Mouse (Mus musculus): ENCODE measurements around the gene Nek4. TPM values are rescaled to one million over a fixed set of nuclear protein-coding genes. Genes with fewer than 3 reads are reported as not detected.

The Nek4 gene
- polyA plus RNA-seq, 1 experiment, result 6.1 TPM

DNA sequence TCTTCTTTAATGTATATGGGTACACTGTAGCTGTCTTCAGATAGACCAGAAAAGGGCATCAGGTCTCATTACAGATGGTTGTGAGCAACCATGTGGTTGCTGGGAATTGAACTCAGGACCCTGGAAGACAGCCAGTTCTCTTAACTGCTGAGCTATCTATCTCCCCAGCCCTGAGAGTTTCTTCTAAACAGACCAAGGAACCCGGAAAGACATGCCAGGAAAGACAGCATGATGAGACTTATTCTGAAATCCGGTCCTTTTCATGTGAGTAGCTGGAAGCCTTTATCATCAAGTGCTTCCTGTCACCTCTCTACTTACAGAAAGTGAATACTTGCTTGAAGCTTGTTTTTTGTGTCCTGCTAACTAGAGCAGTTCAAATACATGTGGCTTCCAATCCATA, 53.4 kb downstream of the Nek4 start:
- H3K4me3 ChIP-seq (ENCODE audit: insufficient read depth, low read length), result no peak overlapping the region
- TF ChIP-seq POLR2A (IDR thresholded peaks at IDR 0.05; ENCODE audit: borderline replicate concordance, low read depth, low read length), result no peak
- no peak for TF ChIP-seq CTCF (IDR thresholded peaks at IDR 0.05; ENCODE audit: low read depth, low read length)
- H3K27ac ChIP-seq (ENCODE audit: insufficient read depth, low read depth, low read length), result no peak overlapping the region
- H3K4me1 ChIP-seq (ENCODE audit: control insufficient read depth, insufficient read depth, low read length), result peaks cover 7% of the 10 kb centered on the region

DNA sequence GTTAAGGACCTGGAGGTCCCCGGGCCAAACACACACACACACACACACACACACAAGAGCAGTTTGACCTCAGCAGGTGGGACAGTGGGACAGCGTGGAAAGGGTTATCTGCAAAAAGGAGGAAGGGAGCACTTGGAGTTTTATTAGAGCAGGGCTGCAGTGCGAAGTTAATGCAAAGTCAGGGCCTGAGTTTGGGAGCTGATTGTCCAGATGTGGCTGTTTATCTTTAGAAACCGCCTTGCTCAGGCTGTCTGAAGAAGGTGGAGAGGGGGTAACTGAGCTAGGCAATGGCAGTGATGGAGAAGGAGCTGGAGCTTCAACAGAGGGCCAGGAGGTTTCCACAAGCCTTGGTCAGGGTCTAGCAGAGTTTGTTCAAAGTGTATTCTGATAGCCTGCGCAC, 55.6 kb downstream of the Nek4 start:
- no peak for TF ChIP-seq POLR2A (IDR thresholded peaks at IDR 0.05; ENCODE audit: borderline replicate concordance, low read depth, low read length)
- no peak for TF ChIP-seq CTCF (IDR thresholded peaks at IDR 0.05; ENCODE audit: low read depth, low read length)
- Histone ChIP-seq H3K4me1 (ENCODE audit: control insufficient read depth, insufficient read depth, low read length) (peaks cover 7% of the 10 kb centered on the region; the same call in 1 of the 2 replicates), H3K4me3 (ENCODE audit: insufficient read depth, low read length) (no peak overlapping the region), H3K27ac (ENCODE audit: insufficient read depth, low read depth, low read length) (no peak overlapping the region)

DNA sequence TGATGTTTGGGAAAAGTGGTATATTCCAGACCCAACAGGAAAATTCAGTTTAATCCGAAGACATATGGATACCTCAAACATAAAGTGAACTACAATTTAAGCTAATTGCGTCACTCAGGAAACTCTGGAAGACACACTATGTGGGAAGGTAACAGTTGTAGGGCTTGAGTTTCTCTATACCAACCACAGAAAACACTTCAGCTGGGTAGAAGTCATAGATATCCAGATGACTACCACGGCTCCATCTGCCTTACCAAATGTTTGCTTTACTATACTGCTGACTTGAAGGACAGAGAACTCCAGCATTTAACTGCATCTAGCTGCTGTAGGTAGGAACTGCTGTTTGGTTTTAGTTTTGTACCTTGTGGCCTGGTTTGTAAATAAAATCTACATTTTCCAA, 60.4 kb downstream of the Nek4 start:
- TF ChIP-seq POLR2A (IDR thresholded peaks at IDR 0.05; ENCODE audit: borderline replicate concordance, low read depth, low read length) (no peak), CTCF (IDR thresholded peaks at IDR 0.05; ENCODE audit: low read depth, low read length) (no peak)
- Histone ChIP-seq H3K4me3 (ENCODE audit: insufficient read depth, low read length) (no peak overlapping the region), H3K4me1 (ENCODE audit: control insufficient read depth, insufficient read depth, low read length) (peaks cover 9% of the 10 kb centered on the region), H3K27ac (ENCODE audit: insufficient read depth, low read depth, low read length) (no peak overlapping the region)

DNA sequence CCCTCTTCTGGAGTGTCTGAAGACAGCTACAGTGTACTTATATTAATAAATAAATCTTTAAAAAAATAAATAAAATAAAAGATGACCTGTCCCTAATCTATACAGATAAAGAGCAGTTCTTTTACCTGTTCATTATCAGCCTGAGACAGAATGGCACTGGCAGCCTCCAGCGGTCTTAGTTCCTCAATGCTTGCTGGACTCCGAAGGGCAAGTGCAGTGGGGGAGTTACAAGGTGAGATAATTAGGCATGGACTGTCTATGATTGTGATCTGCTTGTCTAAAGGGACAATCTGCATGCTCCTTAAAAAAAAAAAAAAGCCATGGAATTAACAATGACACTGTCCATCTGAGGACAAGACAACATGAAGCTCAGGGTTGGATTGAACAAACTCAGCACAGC, 62.8 kb downstream of the Nek4 start:
- H3K4me3 ChIP-seq (ENCODE audit: insufficient read depth, low read length), result no peak overlapping the region
- TF ChIP-seq CTCF (IDR thresholded peaks at IDR 0.05; ENCODE audit: low read depth, low read length), result no peak
- TF ChIP-seq POLR2A (IDR thresholded peaks at IDR 0.05; ENCODE audit: borderline replicate concordance, low read depth, low read length), result no peak
- peaks cover 14% of the 10 kb centered on the region for H3K4me1 ChIP-seq (ENCODE audit: control insufficient read depth, insufficient read depth, low read length)
- H3K27ac ChIP-seq (ENCODE audit: insufficient read depth, low read depth, low read length), result no peak overlapping the region

DNA sequence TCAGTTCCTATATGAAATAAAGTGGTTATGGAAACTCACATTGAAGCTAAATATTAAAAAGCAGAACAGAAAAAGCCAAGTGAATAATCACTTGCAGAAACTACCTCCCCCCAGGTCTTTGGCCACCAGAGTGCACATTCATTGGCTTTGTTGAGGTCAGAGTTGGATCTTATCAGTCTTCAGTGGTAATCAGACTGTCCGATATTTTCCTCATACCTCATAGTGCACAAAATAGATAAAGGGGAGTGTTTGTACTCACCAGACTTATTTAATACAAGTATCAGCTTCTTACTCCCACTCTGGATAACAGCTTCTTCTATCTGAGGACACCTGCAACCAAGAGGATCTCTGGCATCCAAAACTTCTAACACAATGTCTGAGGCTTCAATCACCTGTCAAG, 64.9 kb downstream of the Nek4 start:
- peaks cover 14% of the 10 kb centered on the region for H3K4me1 ChIP-seq (ENCODE audit: control insufficient read depth, insufficient read depth, low read length)
- no peak for TF ChIP-seq POLR2A (IDR thresholded peaks at IDR 0.05; ENCODE audit: borderline replicate concordance, low read depth, low read length)
- no peak overlapping the region for H3K27ac ChIP-seq (ENCODE audit: insufficient read depth, low read depth, low read length)
- H3K4me3 ChIP-seq (ENCODE audit: insufficient read depth, low read length), result no peak overlapping the region

DNA sequence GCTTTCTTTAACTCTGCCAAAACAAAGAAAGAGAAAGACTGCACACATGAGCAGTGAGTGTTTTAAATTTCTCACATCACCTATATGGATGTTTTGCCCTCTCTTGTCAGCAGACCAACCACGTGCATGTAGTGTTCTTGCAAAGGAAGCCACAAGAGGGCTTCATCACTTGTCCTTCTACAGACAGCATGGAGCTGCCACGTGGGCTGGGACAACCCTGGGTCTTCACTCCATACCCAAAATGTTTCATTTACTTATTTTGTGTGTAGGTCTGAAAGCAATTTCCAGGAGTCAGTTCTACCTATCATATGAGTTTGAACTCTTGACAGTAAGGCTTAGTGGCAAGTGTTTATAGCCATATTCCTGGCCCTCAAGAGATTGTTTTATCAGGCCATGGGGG, 66.7 kb downstream of the Nek4 start:
- H3K4me1 ChIP-seq (ENCODE audit: control insufficient read depth, insufficient read depth, low read length), result peaks cover 23% of the 10 kb centered on the region
- H3K27ac ChIP-seq (ENCODE audit: insufficient read depth, low read depth, low read length), result peak overlapping the region; percentile 84
- TF ChIP-seq CTCF (IDR thresholded peaks at IDR 0.05; ENCODE audit: low read depth, low read length), result no peak
- TF ChIP-seq POLR2A (IDR thresholded peaks at IDR 0.05; ENCODE audit: borderline replicate concordance, low read depth, low read length), result no peak
- peak overlapping the region; percentile 99 for H3K4me3 ChIP-seq (ENCODE audit: insufficient read depth, low read length)

DNA sequence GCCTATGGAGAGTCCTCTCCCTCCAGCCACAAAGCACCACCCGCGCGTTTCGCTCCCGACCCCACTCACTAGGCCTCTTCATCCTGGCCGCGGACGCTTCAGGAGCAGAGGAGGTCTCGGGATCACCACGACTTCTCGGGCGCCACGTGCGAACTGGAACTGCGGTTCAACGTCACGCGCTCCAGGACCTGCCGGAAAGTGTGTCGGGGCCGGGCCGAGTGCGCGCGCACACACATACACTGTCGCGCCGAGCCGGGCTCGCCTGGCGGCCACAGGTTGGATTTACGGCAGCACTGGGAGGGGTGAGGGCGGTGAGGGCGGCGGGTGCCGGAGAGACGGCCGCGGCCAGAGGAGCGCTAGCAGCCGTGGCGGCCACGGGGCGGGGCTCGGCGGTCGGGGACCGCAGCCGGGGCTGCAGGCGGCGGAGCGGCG, 67.7 kb downstream of the Nek4 start, which contains the start of the genes Pbrm1 and Gnl3:
TSS of gene Pbrm1 (plus strand) at position 279 of the 432 bp plus-strand sequence.
TSS of gene Gnl3 (minus strand) at position 293 of the 432 bp plus-strand sequence.
- peak within 1 kb of the TSS; percentile 88 for H3K27ac ChIP-seq (ENCODE audit: insufficient read depth, low read depth, low read length)
- peaks cover 23% of the 10 kb centered on the region for H3K4me1 ChIP-seq (ENCODE audit: control insufficient read depth, insufficient read depth, low read length)
- TF ChIP-seq POLR2A (IDR thresholded peaks at IDR 0.05; ENCODE audit: borderline replicate concordance, low read depth, low read length) (no peak), CTCF (IDR thresholded peaks at IDR 0.05; ENCODE audit: low read depth, low read length) (no peak)
- peak within 1 kb of the TSS; percentile 99 for H3K4me3 ChIP-seq (ENCODE audit: insufficient read depth, low read length)

GRCm38 (mm10) chr14:31019331-31020205, 68.4 kb downstream of the Nek4 start:
- no peak for TF ChIP-seq CTCF (IDR thresholded peaks at IDR 0.05; ENCODE audit: low read depth, low read length)
- peak; percentile 56; the same call in 1 of the 2 replicates for TF ChIP-seq POLR2A (IDR thresholded peaks at IDR 0.05; ENCODE audit: borderline replicate concordance, low read depth, low read length)
- Histone ChIP-seq H3K4me1 (ENCODE audit: control insufficient read depth, insufficient read depth, low read length) (peaks cover 23% of the 10 kb centered on the region), H3K4me3 (ENCODE audit: insufficient read depth, low read length) (peak overlapping the region; percentile 99), H3K27ac (ENCODE audit: insufficient read depth, low read depth, low read length) (peak overlapping the region; percentile 88)

DNA sequence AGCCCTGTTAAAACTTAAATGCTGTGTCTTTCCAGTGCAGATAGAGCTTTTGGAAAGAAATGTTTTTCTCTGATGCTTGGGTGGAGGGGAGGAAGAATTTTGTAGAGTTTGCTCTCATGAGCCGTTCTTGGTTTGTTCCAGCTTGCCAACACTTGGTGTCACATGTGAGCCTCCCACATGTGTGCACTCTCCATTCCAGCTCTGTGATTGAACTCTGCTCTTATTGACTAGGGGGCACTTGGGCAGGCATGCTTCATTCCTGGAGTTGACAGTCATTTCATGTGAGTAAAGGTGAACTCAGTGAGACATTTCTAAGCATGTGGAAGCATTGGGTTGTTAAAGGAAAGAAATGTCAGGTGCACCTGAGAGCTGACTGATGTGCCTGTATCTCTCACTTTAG, 71.4 kb downstream of the Nek4 start:
- Histone ChIP-seq H3K4me3 (ENCODE audit: insufficient read depth, low read length) (no peak overlapping the region), H3K27ac (ENCODE audit: insufficient read depth, low read depth, low read length) (no peak overlapping the region)
- no peak for TF ChIP-seq POLR2A (IDR thresholded peaks at IDR 0.05; ENCODE audit: borderline replicate concordance, low read depth, low read length)
- no peak for TF ChIP-seq CTCF (IDR thresholded peaks at IDR 0.05; ENCODE audit: low read depth, low read length)

GRCm38 (mm10) chr14:31025785-31026184, 74.6 kb downstream of the Nek4 start:
- Histone ChIP-seq H3K4me3 (ENCODE audit: insufficient read depth, low read length) (no peak overlapping the region), H3K4me1 (ENCODE audit: control insufficient read depth, insufficient read depth, low read length) (peaks cover 8% of the 10 kb centered on the region; the same call in 1 of the 2 replicates), H3K27ac (ENCODE audit: insufficient read depth, low read depth, low read length) (no peak overlapping the region)
- TF ChIP-seq CTCF (IDR thresholded peaks at IDR 0.05; ENCODE audit: low read depth, low read length), result no peak
- no peak for TF ChIP-seq POLR2A (IDR thresholded peaks at IDR 0.05; ENCODE audit: borderline replicate concordance, low read depth, low read length)

More for the DNA sequence above, 71.4 kb downstream of the Nek4 start:
- H3K4me1 ChIP-seq (ENCODE audit: control insufficient read depth, insufficient read depth, low read length), result peaks cover 11% of the 10 kb centered on the region; the same call in 1 of the 2 replicates

Other genes with a start within 250 kb of the Nek4 start
- gene Sfmbt1, start 236.5 kb upstream of the Nek4 start, polyA plus RNA-seq (2012; ENCODE audit: insufficient read depth, insufficient read length, missing spikeins), result 22.7 and 26.8 TPM in 2 replicates
- 8.0 and 8.4 TPM in 2 replicates for gene Tmem110, start 125.8 kb upstream of the Nek4 start, polyA plus RNA-seq (2012; ENCODE audit: insufficient read depth, insufficient read length, missing spikeins)
- gene Mustn1, start 72.2 kb upstream of the Nek4 start, polyA plus RNA-seq (2012; ENCODE audit: insufficient read depth, insufficient read length, missing spikeins), result 1.0 and 1.5 TPM in 2 replicates
- gene Itih4, start 64.9 kb upstream of the Nek4 start, polyA plus RNA-seq (2012; ENCODE audit: insufficient read depth, insufficient read length, missing spikeins), result not detected in 2 replicates
- gene Itih3, start 27.6 kb upstream of the Nek4 start, polyA plus RNA-seq (2012; ENCODE audit: insufficient read depth, insufficient read length, missing spikeins), result not detected in 2 replicates
- not detected in 2 replicates for gene Itih1, start 8.1 kb upstream of the Nek4 start, polyA plus RNA-seq (2012; ENCODE audit: insufficient read depth, insufficient read length, missing spikeins)
- gene Glt8d1, start 50.0 kb downstream of the Nek4 start, polyA plus RNA-seq (2012; ENCODE audit: insufficient read depth, insufficient read length, missing spikeins), result 62.2 and 65.6 TPM in 2 replicates
- 231 and 244 TPM in 2 replicates for gene Spcs1, start 50.3 kb downstream of the Nek4 start, polyA plus RNA-seq (2012; ENCODE audit: insufficient read depth, insufficient read length, missing spikeins)
- gene Pbrm1, start 67.8 kb downstream of the Nek4 start, polyA plus RNA-seq (2012; ENCODE audit: insufficient read depth, insufficient read length, missing spikeins), result 33.7 and 34.4 TPM in 2 replicates
- gene Gnl3, start 67.8 kb downstream of the Nek4 start, polyA plus RNA-seq (2012; ENCODE audit: insufficient read depth, insufficient read length, missing spikeins), result 25.4 and 26.5 TPM in 2 replicates
- 90.6 and 95.8 TPM in 2 replicates for gene Smim4, start 177.6 kb downstream of the Nek4 start, polyA plus RNA-seq (2012; ENCODE audit: insufficient read depth, insufficient read length, missing spikeins)
- gene Nt5dc2, start 179.7 kb downstream of the Nek4 start, polyA plus RNA-seq (2012; ENCODE audit: insufficient read depth, insufficient read length, missing spikeins), result 135 and 136 TPM in 2 replicates
- gene Stab1, start 217.3 kb downstream of the Nek4 start, polyA plus RNA-seq (2012; ENCODE audit: insufficient read depth, insufficient read length, missing spikeins), result 1,445 and 1,606 TPM in 2 replicates